Mouse (Mus musculus) testis, postnatal 10 days (tissue): ENCODE data around the gene Mpdz.

Experiments used
- DNase-seq: peaks from one replicate; pipeline ENCODE4 v3.0.0; 2021; ENCODE audit warnings: low spot score

Mpdz gene

DNA sequence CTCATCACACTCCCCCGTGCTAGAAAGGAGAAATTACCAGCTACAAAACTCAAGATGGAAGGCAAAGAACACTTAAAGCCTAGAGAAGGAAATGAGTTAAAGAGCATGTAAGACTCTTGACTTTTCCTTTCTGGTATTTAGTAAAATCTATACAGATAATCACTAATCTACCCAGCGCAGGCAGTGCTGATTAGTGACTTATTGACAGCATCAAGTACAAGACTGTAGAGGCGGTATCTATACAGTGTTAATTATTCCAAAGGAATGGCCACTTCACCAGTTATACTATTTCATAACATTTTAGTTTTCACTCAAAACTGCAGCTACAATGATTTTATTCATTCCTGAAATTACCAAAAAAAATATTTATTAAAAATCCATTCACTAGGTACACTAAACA, 49.7 kb downstream of the Mpdz start:
- DNase-seq, result no peak

DNA sequence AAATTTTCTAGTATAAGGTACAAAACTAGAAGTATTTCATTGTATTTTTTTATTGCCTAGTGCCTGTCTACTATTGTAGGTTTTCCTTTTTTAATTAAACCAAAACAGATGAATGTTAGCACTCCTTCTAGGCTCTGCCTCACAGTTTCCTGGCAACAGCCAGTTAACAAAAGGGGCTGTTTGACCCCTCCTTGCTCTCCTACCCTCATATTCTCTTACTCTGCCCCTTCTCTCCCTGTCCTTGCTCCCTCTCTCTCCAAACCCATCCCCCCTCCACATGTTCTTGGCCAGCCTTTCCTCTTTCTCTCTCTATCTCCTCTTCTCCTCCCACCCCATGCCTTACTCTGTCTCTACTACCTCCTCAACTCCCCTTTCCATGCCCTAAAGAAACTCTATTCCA, 53.4 kb downstream of the Mpdz start:
- DNase-seq, result no peak

DNA sequence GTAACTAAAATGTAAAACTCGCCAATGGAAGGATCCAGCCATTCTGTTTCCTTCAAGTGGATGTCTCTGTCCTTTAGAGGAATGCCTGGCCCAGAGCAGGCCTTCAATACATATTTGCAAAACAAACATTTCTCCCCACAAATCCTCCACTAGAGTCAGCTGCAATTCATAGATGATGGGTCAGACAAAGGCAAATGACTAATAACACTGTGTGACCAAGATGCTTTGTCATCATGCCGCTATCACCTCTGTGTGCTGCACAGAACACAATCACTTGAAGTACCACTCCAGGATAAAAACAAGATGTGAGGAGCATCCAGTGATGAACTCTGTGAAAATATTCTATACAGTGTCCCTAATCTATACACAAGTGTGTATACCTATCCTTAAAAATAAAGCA, 55.0 kb downstream of the Mpdz start:
- no peak for DNase-seq

DNA sequence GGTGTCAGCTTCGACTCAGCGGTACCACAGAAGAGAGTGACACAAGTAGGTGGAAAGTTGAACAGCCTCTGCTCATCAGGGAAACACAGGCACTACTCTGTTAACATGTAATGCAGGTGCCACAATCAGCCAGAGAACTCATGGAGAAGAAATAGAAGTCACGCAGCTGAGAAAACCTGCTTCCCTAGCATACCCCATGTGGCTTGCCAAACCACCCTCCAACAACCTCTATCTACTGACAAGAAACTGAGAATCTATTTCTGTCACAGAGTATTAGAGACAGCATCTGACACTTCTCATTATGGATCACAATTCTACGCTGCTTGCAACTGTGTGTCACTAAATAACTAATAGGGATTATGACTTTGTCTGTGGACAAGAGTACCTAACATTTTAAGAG, 70.3 kb downstream of the Mpdz start:
- no peak for DNase-seq

DNA sequence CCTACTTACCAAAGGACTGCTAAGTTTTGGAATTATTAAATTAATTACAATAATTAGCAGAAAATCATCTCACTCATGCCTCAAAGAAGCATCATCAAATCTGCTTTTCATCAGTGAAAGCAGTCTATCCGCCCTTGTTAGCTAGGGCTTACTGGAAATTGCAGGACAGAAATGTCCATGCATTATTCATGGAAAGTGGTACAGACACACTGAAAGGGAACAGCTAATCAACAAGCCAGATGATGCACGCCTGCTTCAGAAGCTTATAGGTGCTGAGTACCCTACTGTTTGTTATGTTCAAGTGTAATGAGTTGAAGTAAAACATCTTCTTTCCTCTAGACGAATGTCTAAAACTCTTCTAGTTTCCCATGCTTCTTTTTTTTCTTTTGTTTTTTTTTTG, 91.2 kb downstream of the Mpdz start:
- DNase-seq, result no peak

DNA sequence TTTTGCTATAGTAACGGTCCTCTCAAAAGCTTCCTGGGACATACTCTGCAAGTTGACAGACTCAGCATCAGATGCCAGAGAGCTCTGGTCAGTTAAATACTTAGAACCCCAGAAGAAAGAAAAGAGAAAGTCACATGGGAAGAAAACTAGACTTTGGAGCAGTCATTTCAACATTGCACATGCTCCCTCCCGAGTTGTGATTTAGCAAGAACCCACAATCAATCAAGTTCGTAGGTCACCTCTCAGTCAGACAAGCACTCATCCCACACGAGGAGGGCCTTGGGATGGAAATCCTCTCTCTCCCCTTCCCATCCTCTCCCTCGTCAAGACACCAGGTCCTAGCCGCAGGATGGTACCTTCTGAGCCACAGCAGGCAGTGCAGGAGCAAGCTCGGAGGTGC, 94.0 kb downstream of the Mpdz start:
- DNase-seq, result no peak

DNA sequence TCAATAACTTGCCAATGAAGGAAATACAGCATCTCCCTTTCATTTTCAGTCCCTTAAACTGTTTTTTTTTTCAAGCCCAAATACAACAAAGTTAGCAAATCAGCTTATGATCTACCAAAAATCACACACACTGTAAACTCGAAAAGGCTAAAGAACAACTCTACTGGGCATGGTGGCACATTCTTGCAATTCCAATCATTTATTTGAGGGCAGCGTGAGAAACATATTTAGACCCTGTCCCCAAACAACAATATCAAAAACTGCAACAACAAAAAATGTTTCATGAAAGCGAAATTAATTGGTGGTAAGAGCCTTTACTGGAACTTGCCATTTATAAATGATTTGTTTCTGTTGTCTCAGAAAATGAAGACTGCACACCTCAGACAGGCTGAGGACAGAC, 97.5 kb downstream of the Mpdz start:
- no peak for DNase-seq

DNA sequence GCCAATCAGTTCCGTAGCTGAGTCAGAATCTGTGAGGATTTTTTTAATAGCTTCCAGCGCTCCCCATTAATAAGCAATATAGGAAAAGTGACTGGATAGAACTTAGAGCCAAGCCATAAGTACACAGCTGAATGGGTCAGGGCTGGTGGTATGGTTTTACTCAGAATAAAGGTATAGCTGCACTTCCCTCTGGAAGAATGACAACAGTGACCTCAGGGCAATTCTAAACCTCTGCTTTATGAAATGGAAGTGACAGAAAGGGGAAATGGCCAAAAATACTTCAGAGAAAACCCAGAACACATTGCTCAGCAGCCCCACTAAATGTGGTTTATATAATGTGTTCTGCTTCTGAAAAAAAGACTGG, 109.0 kb downstream of the Mpdz start:
- no peak for DNase-seq

DNA sequence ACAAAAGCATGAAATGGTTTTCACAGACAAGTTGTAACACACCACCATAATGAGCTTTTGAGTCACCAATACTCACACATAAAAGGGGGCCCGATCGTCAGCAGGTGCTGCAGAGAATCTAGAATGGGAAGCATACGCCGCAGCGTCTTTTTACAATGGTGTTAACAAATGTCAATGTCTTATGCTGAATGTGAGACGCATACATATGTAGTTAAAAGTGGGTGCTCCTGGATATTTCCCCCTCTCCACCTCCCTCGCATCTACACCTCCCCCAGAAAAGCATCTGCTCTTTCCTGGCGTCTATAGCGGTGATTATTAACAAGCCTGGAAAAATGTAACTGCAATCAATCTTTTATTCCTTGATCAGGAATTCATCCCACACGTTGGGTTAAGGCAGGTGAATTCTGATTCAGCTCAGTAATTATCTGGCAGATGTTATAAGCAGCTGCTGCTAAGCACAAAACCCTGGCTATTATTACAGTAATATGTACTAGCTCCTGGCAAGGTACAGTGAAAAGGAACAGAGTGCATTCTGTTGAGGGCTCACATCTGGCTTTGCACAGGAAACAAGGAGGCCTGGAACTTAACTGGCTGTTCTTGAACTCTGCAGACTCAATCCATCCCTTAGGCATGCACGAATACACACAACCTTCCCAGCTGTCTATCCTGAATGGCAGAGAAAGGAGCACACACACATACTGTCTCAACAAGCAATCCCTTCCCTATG, 109.6 kb downstream of the Mpdz start:
- DNase-seq, result no peak

DNA sequence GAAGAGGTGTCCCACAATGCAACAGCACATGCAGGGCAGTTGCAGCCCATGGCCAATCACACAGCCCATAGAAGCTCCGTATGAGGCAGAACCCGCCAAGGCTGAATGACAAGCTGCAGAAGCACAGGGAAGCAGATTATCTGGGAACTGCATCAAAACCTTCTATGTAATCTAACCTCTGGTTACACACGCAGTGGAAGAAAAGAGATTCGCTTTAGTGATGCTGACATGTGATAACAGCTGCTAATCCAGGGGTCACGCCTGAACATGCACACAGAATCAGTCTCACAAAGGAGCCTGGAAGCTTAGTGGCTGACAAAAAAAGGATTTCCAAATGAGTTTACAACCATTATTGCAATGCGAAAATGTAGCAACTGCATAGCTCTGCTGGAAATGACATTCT, 110.2 kb downstream of the Mpdz start:
- DNase-seq, result no peak

DNA sequence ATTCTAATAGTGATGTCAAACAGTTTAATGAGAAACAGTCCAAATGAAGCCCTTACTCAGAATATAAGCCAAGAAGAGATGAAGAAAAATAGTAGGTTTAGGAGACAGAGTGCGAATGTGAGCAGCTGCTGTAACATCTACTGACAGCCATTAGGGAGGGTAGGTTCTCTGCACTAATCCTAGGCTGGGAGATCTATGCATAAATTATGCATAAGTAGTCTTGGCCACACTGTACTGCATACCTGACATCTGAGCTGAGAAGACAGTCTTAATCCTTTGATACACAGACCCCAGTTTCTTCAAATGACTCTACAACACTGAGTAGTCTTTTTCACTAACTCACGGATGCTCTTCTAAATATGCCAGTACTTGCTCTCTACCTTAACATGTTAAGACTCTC, 114.9 kb downstream of the Mpdz start:
- no peak for DNase-seq

DNA sequence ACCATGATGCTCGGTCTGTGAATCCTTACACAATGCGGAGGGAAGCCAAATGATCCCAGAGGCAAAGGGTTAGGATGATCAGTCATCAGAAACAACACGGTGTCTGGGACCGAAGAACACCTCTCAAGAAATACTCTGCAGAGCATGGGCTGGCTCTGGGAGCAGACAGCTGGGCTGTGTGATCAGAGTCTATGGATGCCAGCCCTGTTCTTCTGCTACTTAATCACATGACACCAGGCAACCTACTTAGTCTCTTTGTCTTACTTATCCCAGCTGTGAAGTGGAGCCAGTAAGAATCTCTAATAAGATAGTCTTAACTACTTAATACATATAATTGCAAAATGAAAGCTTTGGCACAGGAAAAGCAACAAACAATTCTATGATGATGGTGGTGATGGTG, 118.8 kb downstream of the Mpdz start:
- DNase-seq, result no peak

DNA sequence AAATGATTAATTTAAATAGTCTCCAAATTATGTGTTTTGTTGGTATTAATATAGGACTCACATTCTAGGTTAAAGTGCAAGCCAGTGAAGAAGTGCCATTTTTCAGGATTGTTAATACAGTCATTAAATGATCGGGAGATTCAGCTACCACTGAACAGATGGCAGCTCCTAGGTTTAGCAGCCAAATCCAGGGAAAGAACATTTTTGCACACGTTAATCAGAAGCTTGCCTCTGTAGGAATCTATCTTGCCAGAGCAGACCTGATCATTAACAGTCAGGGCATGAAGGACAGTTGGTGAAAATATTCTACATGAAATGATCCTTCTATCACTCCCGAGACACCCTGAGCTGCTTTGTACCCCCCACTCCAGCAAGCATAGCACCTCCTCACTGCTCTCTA, 120.4 kb downstream of the Mpdz start:
- no peak for DNase-seq

DNA sequence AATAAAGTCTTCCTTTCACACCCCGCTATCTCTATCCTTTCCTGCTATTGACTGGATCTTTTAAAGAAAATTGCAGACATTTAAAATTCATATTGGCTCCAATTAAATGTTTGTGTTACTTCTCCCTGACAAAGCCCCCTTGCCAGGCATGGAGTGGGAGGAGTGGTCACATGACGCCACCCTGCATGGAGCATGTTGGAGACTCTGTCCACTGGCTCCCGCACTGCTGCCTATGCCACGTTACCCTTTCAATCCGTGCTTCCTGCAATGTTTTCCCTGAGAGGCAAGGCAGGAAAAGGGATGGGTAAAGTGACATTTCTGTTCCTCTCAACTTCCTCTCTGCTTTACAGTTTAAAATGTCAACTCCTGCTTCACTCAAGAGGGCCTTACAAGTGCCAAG, 128.0 kb downstream of the Mpdz start:
- DNase-seq, result no peak

DNA sequence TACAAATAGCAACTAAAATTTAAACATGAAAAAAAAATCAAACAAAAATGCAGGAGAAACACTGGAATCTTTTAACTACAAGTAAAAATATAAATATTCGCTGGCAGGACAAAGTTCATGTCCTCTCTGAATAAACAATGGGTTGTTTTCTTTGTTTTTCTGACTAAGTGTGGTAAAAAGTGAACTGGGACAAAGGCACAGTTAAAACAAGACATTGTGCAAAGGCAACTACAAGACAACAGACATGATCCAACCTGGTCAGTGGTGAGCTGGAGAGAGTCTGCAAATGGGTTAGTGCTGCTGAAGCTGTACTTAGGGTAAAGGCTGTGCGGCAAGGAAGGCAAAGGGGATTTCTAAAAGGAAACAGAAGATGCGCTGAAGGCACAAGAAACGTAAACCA, 129.4 kb downstream of the Mpdz start:
- DNase-seq, result no peak

DNA sequence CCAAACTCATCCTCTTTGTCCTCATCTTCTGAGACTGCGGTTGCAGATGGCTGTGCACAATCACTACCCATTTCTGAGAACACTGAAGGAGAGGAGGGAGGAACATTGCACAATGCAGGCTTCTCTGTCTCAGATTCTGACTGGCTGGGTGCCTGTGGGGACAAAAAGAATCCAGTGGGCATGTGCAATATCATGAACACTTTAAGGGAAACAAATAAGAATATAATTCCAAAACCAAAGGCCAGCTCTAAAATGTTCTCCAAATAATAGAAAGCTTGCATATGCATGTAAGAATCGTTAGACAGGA, 132.5 kb downstream of the Mpdz start:
- no peak for DNase-seq

DNA sequence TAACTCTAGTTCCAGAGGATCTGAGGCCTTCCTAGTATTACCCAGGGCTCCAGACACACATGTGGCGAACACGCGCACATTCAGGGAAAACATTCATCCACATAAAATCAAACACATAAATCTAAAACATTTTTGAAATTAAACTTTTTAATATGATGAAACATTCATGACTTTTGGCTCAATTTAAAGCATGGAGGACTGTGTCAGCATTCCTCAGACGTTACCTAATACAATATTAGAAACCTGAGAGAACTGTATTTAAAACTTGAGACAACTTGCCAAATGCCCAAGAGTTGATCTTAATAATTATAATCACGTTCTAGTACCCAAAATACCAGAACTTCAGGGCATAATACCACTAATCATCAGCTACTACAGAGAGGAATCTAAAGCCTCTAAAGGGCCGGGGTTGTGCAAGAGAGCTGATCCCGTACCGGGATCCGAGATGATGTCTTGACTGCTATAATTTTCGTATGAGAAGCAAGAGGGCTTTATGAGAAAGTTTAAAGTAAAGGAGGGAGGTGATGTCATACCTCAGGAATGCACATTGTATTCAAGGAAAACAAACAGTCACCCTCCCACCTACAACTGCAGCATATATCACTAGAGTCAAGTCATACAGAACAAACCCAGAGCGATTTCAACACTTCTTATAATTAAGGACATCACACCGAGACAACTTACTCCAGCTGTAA, 133.0 kb downstream of the Mpdz start:
- no peak for DNase-seq

DNA sequence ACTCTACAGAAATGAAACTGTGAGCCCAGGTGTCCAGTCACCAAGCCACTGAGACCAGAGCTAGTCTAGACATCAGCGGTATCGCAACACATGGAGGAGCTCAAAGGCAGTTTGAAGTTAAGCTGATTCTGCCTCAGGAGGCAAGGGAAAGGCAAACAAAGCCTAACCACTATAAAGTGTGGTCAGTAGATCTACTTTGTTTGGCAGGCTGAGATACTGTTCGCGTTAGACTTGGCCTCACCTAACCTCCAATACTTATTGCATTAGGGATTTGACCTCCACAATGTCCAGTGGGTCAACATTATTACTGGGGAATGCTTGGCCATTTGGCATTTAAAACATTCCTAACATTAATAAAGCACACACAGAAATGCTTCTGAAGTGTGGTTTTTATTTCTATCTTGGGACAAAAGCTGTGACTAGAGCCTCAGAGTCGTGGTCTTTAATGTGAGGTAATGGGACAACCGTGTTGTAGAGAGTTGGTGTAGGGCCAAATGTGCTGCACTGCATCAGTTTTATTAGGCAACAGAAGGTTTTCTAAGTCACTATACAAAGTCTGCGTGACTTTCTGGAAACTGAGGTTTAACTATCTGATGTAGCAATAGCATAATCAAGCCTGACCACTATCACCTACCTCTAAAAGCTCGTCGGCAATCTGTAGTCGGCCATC, 134.9 kb downstream of the Mpdz start:
- DNase-seq, result no peak

DNA sequence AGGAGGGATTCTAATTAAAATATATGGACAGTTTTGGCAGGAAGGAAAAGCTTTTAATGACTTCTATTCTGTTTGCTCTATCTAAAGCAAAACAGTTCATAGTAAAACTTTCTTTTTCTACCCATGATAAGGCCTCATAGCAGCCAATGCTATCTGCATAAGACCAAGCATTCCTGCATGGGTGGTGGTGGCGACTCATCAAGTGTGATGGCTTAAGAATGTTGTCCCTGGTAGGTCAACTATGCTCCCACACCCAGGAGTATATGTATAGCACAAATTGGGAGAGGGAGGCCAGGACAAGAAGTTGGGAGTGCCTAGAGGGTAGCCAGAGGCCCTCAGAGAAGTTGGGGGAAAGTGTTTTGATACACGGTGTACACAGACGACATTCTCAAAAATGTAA, 140.6 kb downstream of the Mpdz start:
- DNase-seq, result no peak

DNA sequence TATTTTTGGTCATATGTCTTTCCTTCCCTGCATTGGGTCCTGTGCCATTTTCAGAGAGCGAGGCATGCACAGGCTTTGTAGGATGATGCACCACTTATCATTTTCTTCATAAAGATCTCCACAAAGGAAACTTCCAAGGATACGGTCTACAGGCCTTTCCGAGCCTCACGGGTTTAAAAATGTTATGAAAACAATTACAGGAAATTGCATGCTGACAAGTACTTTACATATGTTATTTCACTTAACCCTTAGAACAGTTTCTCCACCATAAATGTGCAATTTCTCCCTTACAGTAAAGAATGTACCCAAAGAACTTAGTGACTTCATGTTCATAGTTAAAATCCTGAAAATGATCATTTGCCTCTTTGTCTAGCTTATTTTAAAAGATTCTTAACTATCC, 144.2 kb downstream of the Mpdz start:
- no peak for DNase-seq

DNA sequence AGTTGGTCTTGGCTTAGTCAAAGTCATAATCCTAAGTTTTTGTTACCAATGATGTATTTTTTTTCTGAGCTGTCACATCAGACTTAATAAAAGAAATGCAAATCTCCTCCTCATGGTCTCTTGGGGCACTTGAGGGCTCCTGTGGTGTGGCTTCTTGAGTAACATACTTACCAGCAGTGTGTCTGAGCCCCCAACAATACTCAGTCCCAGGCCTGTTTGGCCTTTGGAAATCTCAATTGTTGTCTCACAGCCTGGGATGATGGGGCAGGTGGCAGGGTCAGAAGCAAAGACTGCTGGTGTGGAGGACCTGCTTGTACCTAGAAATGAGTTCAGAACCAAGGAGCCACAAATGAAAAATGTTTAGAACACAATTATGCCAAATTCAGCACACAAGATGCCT, 149.3 kb downstream of the Mpdz start:
- no peak for DNase-seq

DNA sequence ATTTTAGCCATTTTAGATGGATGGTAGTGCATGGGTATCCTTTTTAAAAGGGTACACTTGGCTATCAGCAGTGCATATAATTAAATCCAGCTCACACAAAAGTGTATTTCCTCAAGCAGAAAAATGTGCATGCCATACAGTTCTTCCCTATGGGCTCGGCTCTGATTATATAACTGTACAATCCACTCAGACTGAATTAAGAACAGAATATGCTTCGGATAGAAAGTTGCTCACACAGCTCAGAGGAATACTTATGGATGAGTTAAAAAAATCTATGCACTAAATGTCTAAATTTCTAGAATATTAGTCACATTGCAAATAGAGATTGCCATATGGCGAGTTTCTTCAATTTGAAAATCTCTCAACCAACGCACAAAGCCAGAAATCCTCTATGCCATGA, 157.1 kb downstream of the Mpdz start:
- DNase-seq, result no peak

DNA sequence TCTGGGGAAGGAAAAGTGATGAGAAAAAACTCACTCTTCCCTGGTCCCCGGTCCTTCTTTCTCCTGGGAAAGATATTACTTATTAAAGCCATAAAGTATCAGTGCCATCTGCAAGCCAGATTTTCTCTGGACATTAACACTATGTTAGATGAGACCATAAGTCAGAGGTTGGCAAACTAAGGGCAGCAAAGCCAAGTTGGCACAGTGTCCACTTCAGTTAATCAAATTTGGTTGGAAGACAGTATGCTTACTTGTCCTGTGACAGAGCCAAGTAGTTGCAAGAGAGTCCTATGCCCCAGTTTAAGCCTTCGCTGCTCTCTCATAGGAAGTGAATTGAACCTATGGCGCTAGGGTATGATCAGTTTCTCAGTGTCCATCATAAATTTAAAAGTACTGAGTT, 159.0 kb downstream of the Mpdz start:
- no peak for DNase-seq

DNA sequence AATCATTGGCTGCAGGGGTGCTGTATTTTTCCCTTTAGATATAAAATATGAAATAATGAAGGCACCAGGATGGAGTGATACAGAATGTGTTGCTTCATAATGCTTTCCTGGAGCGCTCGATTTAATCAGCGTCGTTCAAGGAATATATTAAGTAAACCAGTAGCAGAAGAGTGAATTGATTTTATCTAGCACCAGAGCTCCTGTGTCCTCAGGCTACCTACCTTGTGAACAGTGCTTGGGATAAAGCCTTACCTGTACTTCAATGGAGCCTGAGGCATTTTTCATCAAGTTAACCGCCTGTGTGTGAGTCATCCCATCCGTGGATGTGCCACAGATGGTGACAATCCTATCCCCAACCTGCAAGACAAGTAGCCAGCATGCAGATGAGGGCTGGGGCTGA, 159.5 kb downstream of the Mpdz start:
- DNase-seq, result no peak
